Mouse (Mus musculus): ENCODE data around the gene Crhbp. TPM values are rescaled to one million over a fixed set of nuclear protein-coding genes. Genes with fewer than 3 reads are reported as not detected.
A peak's percentile ranks its signal among the peaks of the same experiment; 100 is the strongest.

Crhbp gene
- polyA plus RNA-seq (2014; fragmentation: Nextera tagmentation; extraction: Ambion mirVana), result 6.7 and 8.8 TPM in 2 replicates

DNA sequence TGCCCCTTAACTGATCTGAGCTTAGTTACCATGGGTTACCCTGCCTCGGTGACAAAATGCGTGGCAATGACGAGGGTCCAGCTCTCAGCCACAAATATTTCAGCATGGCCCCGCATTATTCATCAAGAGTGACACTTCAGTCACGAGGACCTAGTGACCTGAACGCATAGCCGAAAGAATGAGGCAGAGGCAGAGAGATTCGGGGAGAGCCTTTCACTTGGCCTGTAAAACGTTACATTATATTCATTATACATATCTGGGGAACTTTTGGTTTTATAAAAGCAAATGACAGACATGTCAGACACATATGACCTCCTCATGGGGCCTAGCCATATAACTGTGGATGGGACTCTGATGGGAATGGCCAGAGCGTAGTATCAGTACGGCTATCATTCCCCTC, at the start of gene Crhbp:
Gene Crhbp (minus strand): TSS at position 101 of the 400 bp plus-strand sequence.
- ATAC-seq (ENCODE audit: low read depth), result no peak
- H3K36me3 ChIP-seq (ENCODE audit: control insufficient read depth, insufficient read depth, low read length), result no peaks in the 10 kb centered on the region

DNA sequence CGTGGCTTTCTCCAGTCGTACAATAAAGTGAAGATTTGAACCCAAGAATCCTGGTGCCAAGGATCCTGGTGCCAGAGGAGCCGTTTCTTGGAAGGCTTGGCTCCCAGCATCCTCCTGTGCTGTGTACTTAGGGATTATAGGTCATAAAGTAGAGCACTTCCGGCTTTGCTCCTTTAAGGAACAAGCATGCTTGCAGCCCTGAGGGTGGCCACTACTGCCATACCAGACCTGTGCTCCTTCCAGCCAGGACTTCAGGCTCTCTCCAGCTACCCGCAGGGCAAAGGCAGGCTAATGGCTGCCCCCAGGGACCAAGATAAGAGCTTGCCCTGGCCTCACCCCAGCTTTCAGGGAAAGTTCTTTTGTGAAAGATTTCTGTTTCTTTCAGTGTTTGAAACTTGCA, 48.6 kb upstream of the Crhbp start:
- no peak overlapping the region for H3K4me2 ChIP-seq (ENCODE audit: low read depth, low read length)
- no peak for ATAC-seq (ENCODE audit: low read depth)
- no peaks in the 10 kb centered on the region for H3K36me3 ChIP-seq (ENCODE audit: control insufficient read depth, insufficient read depth, low read length)
- H3K27me3 ChIP-seq (ENCODE audit: control insufficient read depth, insufficient read depth, low read length), result no peaks in the 10 kb centered on the region
- no peak overlapping the region for H3K27ac ChIP-seq (ENCODE audit: low read depth, low read length)
- no peaks in the 10 kb centered on the region for H3K4me1 ChIP-seq (ENCODE audit: control insufficient read depth, insufficient read depth, low read length)
- H3K4me3 ChIP-seq (ENCODE audit: low read depth, low read length), result no peak overlapping the region
- 71% methylated on average over 5 of the region's 5 CpGs for WGBS
- no peak overlapping the region for H3K9ac ChIP-seq (replicated peaks; ENCODE audit: low read depth, low read length)
- no peaks in the 10 kb centered on the region for H3K9me3 ChIP-seq (ENCODE audit: control insufficient read depth, low read length)

More for the DNA sequence above, at the start of gene Crhbp:
- Histone ChIP-seq H3K27ac (ENCODE audit: low read depth, low read length) (no peak within 1 kb of the TSS), H3K4me1 (ENCODE audit: control insufficient read depth, insufficient read depth, low read length) (0 out of 2 replicates have a peak, but pooled peaks cover 4% of the 10 kb centered on the region), H3K9me3 (ENCODE audit: control insufficient read depth, low read length) (no peaks in the 10 kb centered on the region), H3K4me2 (ENCODE audit: low read depth, low read length) (peak within 1 kb of the TSS; percentile 88), H3K27me3 (ENCODE audit: control insufficient read depth, insufficient read depth, low read length) (0 out of 2 replicates have a peak, but pooled peaks cover 15% of the 10 kb centered on the region), H3K9ac (replicated peaks; ENCODE audit: low read depth, low read length) (peak within 1 kb of the TSS; percentile 37; the same call in 1 of the 2 replicates), H3K4me3 (ENCODE audit: low read depth, low read length) (peak within 1 kb of the TSS; percentile 39)
- 49% methylated on average over 11 of the region's 11 CpGs for WGBS

DNA sequence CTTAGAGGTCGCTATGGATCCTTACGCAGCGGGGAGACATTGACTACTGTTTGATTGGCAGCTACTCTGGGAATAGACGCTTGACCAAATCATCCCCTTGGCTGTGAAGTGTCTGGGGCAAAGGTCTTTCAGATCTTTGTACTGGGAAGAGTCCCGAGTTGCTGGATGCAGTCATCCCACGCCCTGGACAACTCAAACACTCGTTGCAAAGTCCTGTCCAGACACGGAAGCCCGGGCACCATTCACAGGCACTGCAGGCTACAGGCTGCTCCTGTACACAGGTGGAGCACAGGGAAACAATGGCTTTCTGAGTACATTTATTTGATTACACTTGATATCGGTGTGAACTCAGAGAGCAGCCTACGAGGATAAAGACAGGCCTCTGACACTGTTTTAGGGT, 46.6 kb upstream of the Crhbp start:
- WGBS, result 74% methylated on average over 11 of the region's 11 CpGs
- Histone ChIP-seq H3K27ac (ENCODE audit: low read depth, low read length) (no peak overlapping the region), H3K36me3 (ENCODE audit: control insufficient read depth, insufficient read depth, low read length) (no peaks in the 10 kb centered on the region), H3K9me3 (ENCODE audit: control insufficient read depth, low read length) (no peaks in the 10 kb centered on the region), H3K4me2 (ENCODE audit: low read depth, low read length) (no peak overlapping the region), H3K9ac (replicated peaks; ENCODE audit: low read depth, low read length) (no peak overlapping the region), H3K27me3 (ENCODE audit: control insufficient read depth, insufficient read depth, low read length) (no peaks in the 10 kb centered on the region), H3K4me3 (ENCODE audit: low read depth, low read length) (no peak overlapping the region), H3K4me1 (ENCODE audit: control insufficient read depth, insufficient read depth, low read length) (no peaks in the 10 kb centered on the region)
- ATAC-seq (ENCODE audit: low read depth), result no peak

DNA sequence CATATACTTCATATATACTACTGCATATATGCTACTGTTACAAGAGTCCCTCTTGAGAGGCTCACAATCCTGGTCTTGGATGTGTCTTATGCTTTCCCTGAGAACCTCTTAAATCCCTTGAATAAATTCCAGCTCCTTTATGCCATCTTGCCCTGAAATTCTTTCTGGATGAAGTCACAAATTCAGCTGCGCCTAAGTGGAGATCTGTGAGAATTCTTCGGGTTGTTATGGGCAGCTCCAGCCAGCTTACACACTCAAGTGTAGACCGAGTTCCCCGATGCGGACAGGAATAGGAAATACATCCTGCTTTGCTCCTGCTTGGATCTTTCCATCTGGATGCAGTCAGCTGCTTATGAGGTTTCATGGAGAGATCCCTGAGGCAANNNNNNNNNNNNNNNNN, 39.9 kb upstream of the Crhbp start:
- Histone ChIP-seq H3K9ac (replicated peaks; ENCODE audit: low read depth, low read length) (no peak overlapping the region), H3K27me3 (ENCODE audit: control insufficient read depth, insufficient read depth, low read length) (no peaks in the 10 kb centered on the region), H3K4me3 (ENCODE audit: low read depth, low read length) (no peak overlapping the region), H3K36me3 (ENCODE audit: control insufficient read depth, insufficient read depth, low read length) (no peaks in the 10 kb centered on the region), H3K9me3 (ENCODE audit: control insufficient read depth, low read length) (no peaks in the 10 kb centered on the region), H3K27ac (ENCODE audit: low read depth, low read length) (no peak overlapping the region), H3K4me2 (ENCODE audit: low read depth, low read length) (no peak overlapping the region), H3K4me1 (ENCODE audit: control insufficient read depth, insufficient read depth, low read length) (no peaks in the 10 kb centered on the region)
- WGBS, result 61% methylated on average over 5 of the region's 5 CpGs
- no peak for ATAC-seq (ENCODE audit: low read depth)

DNA sequence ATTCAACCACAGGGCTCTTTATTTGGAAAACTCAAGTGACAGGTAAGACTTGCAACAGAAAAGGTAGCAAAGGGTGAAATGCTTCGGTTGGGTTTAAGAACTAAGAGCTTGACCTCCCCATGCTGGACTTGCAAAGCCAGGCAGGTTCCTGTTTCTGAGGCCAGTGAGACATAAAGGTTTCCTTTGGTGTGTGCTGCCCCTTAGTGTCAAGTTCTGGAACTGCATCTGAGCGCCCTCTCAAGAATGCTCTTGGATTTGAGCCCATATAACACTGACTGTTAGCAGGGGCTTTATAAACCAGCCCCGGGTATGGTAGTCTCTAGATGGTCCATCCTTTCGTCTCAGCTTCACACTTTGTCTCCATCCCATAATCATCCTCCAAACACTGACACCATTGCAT, 36.7 kb upstream of the Crhbp start:
- ATAC-seq (ENCODE audit: low read depth), result peak; percentile 76; the same call in 1 of the 2 replicates
- Histone ChIP-seq H3K4me3 (ENCODE audit: low read depth, low read length) (no peak overlapping the region), H3K9me3 (ENCODE audit: control insufficient read depth, low read length) (no peaks in the 10 kb centered on the region), H3K27me3 (ENCODE audit: control insufficient read depth, insufficient read depth, low read length) (no peaks in the 10 kb centered on the region), H3K4me2 (ENCODE audit: low read depth, low read length) (no peak overlapping the region), H3K9ac (replicated peaks; ENCODE audit: low read depth, low read length) (no peak overlapping the region), H3K27ac (ENCODE audit: low read depth, low read length) (no peak overlapping the region), H3K4me1 (ENCODE audit: control insufficient read depth, insufficient read depth, low read length) (no peaks in the 10 kb centered on the region), H3K36me3 (ENCODE audit: control insufficient read depth, insufficient read depth, low read length) (no peaks in the 10 kb centered on the region)
- WGBS, result 18% methylated on average over 4 of the region's 4 CpGs

DNA sequence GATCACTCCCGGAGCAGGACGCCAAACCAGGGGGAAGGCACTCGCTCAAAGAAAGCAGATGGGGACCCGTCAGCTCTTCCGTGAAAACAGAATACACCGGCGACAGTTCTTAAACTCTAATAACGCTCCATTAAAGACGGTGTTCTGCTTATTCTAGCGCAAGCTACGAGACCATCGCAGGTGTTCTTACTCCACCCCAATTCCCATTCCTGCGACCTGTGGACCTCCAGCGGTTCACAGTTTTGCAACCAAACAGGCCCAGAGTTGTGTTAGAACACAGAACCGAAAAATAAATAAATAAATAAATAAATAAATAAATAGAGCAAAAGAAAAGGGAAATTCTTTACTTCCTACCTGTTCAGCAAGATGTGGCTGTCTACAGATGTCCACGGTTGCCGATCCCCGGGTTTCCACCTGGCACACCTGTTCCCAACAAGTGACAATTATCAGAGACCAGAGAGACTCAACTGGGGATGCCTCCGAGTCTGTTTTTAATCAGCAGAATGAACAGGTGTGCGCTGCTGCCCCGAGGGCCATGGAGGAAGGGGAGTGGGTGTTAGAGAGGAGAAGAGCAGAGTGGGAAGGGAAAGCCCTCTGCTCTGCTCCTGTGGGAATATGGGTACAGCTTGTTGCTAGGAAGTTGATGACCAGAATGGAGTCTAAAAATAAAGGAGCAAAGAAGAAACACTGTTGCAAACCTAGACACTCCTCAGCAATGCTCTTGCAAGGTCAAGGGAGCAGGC, 34.1 kb upstream of the Crhbp start, which contains the start of gene S100z:
Gene S100z (minus strand): TSS at position 51 of the 743 bp plus-strand sequence.
- Histone ChIP-seq H3K4me2 (ENCODE audit: low read depth, low read length) (no peak within 1 kb of the TSS), H3K4me3 (ENCODE audit: low read depth, low read length) (no peak within 1 kb of the TSS), H3K27me3 (ENCODE audit: control insufficient read depth, insufficient read depth, low read length) (no peaks in the 10 kb centered on the region), H3K9ac (replicated peaks; ENCODE audit: low read depth, low read length) (no peak within 1 kb of the TSS), H3K9me3 (ENCODE audit: control insufficient read depth, low read length) (no peaks in the 10 kb centered on the region), H3K27ac (ENCODE audit: low read depth, low read length) (no peak within 1 kb of the TSS), H3K36me3 (ENCODE audit: control insufficient read depth, insufficient read depth, low read length) (no peaks in the 10 kb centered on the region), H3K4me1 (ENCODE audit: control insufficient read depth, insufficient read depth, low read length) (no peaks in the 10 kb centered on the region)
- WGBS, result 91% methylated on average over 21 of the region's 21 CpGs
- ATAC-seq (ENCODE audit: low read depth), result no peak

DNA sequence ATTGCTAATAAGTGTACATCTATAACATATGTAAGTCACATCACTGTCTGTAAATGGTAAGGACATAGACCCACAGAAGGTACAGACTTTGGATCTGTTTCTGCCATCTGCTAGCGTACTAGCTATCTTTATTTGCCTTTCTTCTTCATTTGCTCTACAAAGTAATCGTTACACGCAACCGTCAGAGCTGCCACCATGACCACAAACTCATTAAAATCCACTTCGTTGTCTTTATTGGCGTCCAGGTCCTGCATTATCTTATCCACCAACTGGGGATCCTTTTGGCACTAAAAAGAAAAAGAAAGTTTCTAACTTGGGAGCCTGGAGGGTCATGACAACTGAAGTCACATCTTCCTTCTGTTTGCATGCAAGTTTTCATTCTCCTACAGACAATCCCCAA, 32.4 kb upstream of the Crhbp start:
- H3K9me3 ChIP-seq (ENCODE audit: control insufficient read depth, low read length), result no peaks in the 10 kb centered on the region
- H3K27ac ChIP-seq (ENCODE audit: low read depth, low read length), result no peak overlapping the region
- H3K27me3 ChIP-seq (ENCODE audit: control insufficient read depth, insufficient read depth, low read length), result no peaks in the 10 kb centered on the region
- no peak overlapping the region for H3K4me2 ChIP-seq (ENCODE audit: low read depth, low read length)
- no peak overlapping the region for H3K9ac ChIP-seq (replicated peaks; ENCODE audit: low read depth, low read length)
- ATAC-seq (ENCODE audit: low read depth), result no peak
- H3K4me3 ChIP-seq (ENCODE audit: low read depth, low read length), result no peak overlapping the region
- no peaks in the 10 kb centered on the region for H3K36me3 ChIP-seq (ENCODE audit: control insufficient read depth, insufficient read depth, low read length)
- H3K4me1 ChIP-seq (ENCODE audit: control insufficient read depth, insufficient read depth, low read length), result no peaks in the 10 kb centered on the region
- 77% methylated on average over 6 of the region's 6 CpGs for WGBS

DNA sequence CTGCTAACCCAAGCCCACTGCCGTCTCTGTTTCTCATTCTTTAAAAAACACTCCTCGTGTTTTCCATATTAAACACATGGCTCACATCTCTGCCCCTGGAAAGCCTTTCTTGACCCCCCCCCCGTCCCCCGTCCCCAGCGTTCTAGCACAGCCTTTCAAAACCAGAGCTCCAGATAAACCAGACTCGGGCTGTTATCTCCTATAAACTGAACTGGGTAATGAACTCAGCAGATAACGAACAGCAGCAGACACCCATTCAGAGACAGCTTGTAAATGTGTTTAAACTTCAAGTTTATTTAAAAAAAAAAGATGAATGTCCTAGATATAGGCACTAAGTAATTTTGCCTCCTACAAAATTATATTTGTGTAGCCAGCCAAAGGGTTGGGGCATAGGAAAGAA, 30.4 kb upstream of the Crhbp start:
- WGBS, result 79% methylated on average over 7 of the region's 7 CpGs
- ATAC-seq (ENCODE audit: low read depth), result no peak

DNA sequence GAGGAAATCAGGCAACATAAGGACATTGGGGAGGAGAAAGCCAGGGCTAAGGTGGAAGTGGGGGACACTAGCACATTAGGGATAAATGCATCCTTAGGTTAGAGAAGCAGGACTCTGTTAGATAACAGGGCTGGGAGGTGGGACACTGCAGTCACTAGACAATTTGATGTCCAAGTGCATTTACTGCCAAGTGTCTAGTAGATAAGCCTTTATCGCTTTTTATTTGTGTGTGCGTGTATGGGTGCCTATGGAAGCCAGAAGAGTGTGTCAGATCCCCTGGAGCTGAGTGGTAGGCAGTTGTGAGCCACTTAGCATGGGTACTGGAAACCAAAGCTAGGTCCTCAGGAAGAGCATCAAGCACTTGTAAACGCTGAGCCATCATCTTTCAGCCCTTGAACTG, 29.6 kb upstream of the Crhbp start:
- Histone ChIP-seq H3K27ac (ENCODE audit: low read depth, low read length) (no peak overlapping the region), H3K4me3 (ENCODE audit: low read depth, low read length) (no peak overlapping the region), H3K27me3 (ENCODE audit: control insufficient read depth, insufficient read depth, low read length) (no peaks in the 10 kb centered on the region), H3K9me3 (ENCODE audit: control insufficient read depth, low read length) (no peaks in the 10 kb centered on the region), H3K4me1 (ENCODE audit: control insufficient read depth, insufficient read depth, low read length) (no peaks in the 10 kb centered on the region), H3K36me3 (ENCODE audit: control insufficient read depth, insufficient read depth, low read length) (no peaks in the 10 kb centered on the region), H3K4me2 (ENCODE audit: low read depth, low read length) (no peak overlapping the region), H3K9ac (replicated peaks; ENCODE audit: low read depth, low read length) (no peak overlapping the region)
- no peak for ATAC-seq (ENCODE audit: low read depth)
- 80% methylated on average over 3 of the region's 3 CpGs for WGBS

More for the DNA sequence above, 30.4 kb upstream of the Crhbp start:
- Histone ChIP-seq H3K4me2 (ENCODE audit: low read depth, low read length) (no peak overlapping the region), H3K27ac (ENCODE audit: low read depth, low read length) (no peak overlapping the region), H3K36me3 (ENCODE audit: control insufficient read depth, insufficient read depth, low read length) (no peaks in the 10 kb centered on the region), H3K4me3 (ENCODE audit: low read depth, low read length) (no peak overlapping the region), H3K9me3 (ENCODE audit: control insufficient read depth, low read length) (no peaks in the 10 kb centered on the region), H3K27me3 (ENCODE audit: control insufficient read depth, insufficient read depth, low read length) (no peaks in the 10 kb centered on the region), H3K4me1 (ENCODE audit: control insufficient read depth, insufficient read depth, low read length) (no peaks in the 10 kb centered on the region), H3K9ac (replicated peaks; ENCODE audit: low read depth, low read length) (no peak overlapping the region)
